Mouse (Mus musculus) erythroblast, embryonic 14.5 days (primary cell): ENCODE measurements around the gene Pdia4. TPM values are rescaled to one million over a fixed set of nuclear protein-coding genes. Genes with fewer than 3 reads are reported as not detected.
"Not testable (repeated sequence)": the region's sequence is repeated elsewhere in the genome, so short reads cannot be mapped to it uniquely, and the experiment has no call there.

Experiments used
- H3K27me3 ChIP-seq: 2 replicates; pipeline ENCODE4 v1.6.1; 2012; ENCODE audit warnings: inconsistent platforms; ENCODE audit not compliant: control insufficient read depth
- H3K36me3 ChIP-seq: 2 replicates; pipeline ENCODE4 v1.6.1; 2012; ENCODE audit warnings: mild to moderate bottlenecking, inconsistent platforms; ENCODE audit not compliant: control insufficient read depth
- H3K4me1 ChIP-seq: 2 replicates; pipeline ENCODE4 v1.6.1; 2012; ENCODE audit warnings: inconsistent platforms; ENCODE audit not compliant: control insufficient read depth
- H3K4me3 ChIP-seq: replicated peaks from 2 replicates; pipeline ENCODE3; 2012; ENCODE audit warnings: moderate library complexity, mild to moderate bottlenecking, inconsistent platforms
- H3K9me3 ChIP-seq: 2 replicates; pipeline ENCODE4 v1.6.1; 2012; ENCODE audit warnings: low read length, inconsistent platforms, mixed read lengths; ENCODE audit not compliant: control insufficient read depth
- GATA1 ChIP-seq: IDR thresholded peaks from 2 replicates; pipeline ENCODE4 v1.6.1; 2012; ENCODE audit warnings: low read length, inconsistent platforms, mixed read lengths
- TAL1 ChIP-seq: IDR thresholded peaks from 3 replicates; pipeline ENCODE4 v1.6.1; 2012; ENCODE audit warnings: low read length, inconsistent platforms, mixed read lengths
- polyA plus RNA-seq: library from polyadenylated mRNA; stranded (reverse); fragments of >175 nt; gene quantifications from 2 replicates; pipeline ENCODE4 v1.2.3, GENCODE M21; 2012

The Pdia4 gene
- polyA plus RNA-seq = 0.02 and 0.07 TPM in 2 replicates

DNA sequence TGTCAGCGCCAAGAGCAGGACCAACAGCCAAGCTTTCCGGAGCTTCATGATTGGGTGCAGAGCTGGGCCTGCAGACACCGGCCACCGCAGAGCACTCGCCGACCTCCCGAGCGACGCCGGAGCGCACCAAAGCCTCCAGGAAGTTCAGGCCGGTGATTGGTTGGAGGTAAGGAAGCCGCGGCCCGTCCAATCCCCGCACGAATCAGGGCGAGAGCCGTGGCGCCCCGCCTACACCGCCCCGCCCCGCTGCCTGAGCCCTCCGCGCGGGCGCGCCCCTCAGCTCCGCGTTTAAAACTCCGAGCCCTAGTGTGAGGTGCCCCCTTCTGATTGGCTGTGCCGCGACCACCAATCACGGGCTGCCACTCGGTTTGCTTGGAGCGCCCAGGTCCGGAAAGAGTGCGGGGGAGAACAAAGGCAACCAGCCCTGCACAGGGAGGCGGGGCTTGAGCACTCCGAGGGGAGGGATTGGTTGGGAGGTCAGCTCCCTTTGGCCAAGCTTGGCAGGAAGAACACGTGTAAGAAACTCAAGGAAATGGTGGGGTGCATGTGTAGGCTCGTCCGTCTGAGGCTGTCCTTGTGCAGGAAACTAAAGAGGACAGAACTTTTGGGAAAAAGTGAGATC lies at the start of gene Pdia4:
Gene Pdia4 (minus strand): TSS at position 174 of the 622 bp plus-strand sequence.
- Histone ChIP-seq H3K4me3 (peak within 1 kb of the TSS; percentile 83), H3K9me3 (no peaks in the 10 kb centered on the region), H3K36me3 (no peaks in the 10 kb centered on the region; the same call in 1 of the 2 replicates), H3K27me3 (no peaks in the 10 kb centered on the region), H3K4me1 (peaks cover 36% of the 10 kb centered on the region)
- TF ChIP-seq GATA1 (no peak), TAL1 (no peak)

DNA sequence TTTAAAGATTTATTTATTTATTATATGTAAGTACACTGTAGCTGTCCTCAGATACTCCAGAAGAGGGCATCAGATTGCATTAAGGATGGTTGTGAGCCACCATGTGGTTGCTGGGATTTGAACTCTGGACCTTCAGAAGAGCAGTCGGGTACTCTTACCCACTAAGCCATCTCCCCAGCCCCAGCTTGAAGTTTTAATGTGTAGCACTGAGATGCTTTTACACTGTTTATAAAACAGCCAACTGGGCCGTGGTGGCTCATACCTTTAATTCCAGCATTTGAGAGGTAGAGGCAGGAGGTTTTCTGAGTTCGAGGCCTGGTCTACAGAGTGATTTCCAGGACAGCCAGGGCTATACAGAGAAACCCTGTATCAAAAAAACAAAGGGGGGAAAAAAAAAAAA lies 44.5 kb upstream of the Pdia4 start:
- H3K36me3 ChIP-seq = peaks cover 11% of the 10 kb centered on the region
- H3K4me1 ChIP-seq, H3K27me3 ChIP-seq, H3K4me3 ChIP-seq, H3K9me3 ChIP-seq: not testable (repeated sequence)

DNA sequence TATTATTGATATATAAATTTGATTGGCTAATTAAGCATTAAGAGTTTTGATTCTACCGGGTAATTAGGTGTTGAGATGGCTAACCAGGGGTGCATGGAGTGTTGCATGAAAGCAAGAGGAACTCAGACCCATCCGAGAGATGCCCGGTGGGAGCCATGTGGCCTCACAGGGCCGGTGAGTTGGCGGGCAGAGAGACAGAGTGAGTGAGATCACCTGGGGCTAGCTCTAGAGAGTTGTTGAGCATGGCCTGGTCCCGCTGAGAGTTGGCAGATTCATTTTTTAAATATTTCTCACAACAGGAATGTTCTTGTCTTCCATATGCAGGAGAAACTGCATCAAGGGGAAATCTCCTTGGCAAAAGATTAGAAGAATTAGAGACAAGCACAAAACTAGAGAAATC lies 44.0 kb upstream of the Pdia4 start:
- Histone ChIP-seq H3K4me1 (no peaks in the 10 kb centered on the region), H3K36me3 (peaks cover 11% of the 10 kb centered on the region), H3K27me3 (no peaks in the 10 kb centered on the region), H3K9me3 (no peaks in the 10 kb centered on the region), H3K4me3 (no peak overlapping the region)
- TF ChIP-seq GATA1 (no peak), TAL1 (no peak)

DNA sequence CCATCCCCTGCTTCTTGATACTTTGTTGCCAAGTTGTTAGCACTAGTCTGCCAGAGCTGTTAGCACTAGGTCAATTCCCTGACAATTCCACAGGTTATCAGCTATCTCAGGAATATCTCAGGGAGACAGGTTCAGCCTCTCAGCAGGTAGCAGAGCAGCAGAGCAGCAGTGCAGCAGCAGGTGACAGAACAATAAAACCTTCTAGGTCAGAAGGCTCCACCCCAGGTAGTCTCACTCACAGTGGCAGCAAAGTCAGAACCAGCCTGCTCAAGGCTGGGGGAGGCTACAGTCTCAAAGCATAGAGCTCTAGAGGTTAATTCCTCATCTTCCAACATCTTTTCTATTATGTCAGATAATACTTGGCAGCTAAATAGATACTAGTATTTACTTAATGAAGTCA lies 32.5 kb upstream of the Pdia4 start:
- Histone ChIP-seq H3K4me1 (peaks cover 9% of the 10 kb centered on the region), H3K27me3 (no peaks in the 10 kb centered on the region), H3K36me3 (peaks cover 3% of the 10 kb centered on the region; the same call in 1 of the 2 replicates), H3K4me3 (no peak overlapping the region), H3K9me3 (no peaks in the 10 kb centered on the region)
- TF ChIP-seq GATA1 = no peak
- no peak for TF ChIP-seq TAL1

DNA sequence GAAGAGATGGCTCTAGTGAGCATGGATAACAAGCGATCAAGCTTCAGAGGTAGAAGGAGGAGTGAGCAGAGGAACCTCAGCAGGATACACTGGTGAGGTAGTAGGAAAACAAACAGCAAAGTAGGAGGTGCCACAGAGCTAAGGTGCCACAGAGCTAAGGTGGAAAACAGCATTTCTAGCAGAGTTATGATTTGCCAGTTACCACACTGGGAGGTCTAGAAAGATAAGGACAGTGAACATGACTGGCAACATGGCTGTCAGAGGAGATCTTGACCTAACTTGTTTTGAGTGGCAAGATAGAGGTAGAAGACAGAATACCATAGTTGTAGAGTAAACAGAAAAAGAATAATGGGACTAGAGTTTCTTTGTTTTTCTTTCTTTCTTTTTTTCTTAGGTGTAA lies 29.1 kb upstream of the Pdia4 start:
- Histone ChIP-seq H3K36me3 (peaks cover 8% of the 10 kb centered on the region), H3K4me3 (no peak overlapping the region), H3K9me3 (no peaks in the 10 kb centered on the region), H3K4me1 (peaks cover 31% of the 10 kb centered on the region), H3K27me3 (no peaks in the 10 kb centered on the region)
- no peak for TF ChIP-seq TAL1
- no peak for TF ChIP-seq GATA1

DNA sequence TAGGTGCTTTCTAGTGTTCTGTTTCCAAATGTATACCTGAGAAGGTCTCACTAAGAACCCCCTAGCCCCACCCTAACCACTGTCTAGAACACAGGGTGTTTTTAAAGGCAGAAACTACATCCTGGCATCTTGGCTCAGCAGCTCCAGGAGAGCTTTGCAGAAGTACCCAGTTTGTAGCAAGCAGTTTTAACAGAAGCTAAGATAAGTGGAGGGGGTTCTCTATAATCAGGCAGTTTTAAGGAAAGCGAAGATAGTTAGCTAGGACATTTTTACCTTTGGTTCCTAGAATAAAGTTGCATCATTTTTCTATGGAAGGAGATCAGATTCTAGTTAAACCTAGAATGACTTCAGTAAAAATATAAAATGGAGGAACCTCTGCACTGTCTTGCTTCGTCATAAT lies 28.6 kb upstream of the Pdia4 start:
- Histone ChIP-seq H3K36me3 (peaks cover 8% of the 10 kb centered on the region), H3K4me1 (peaks cover 33% of the 10 kb centered on the region), H3K27me3 (no peaks in the 10 kb centered on the region), H3K9me3 (no peaks in the 10 kb centered on the region), H3K4me3 (no peak overlapping the region)
- TF ChIP-seq TAL1 (no peak), GATA1 (no peak)

DNA sequence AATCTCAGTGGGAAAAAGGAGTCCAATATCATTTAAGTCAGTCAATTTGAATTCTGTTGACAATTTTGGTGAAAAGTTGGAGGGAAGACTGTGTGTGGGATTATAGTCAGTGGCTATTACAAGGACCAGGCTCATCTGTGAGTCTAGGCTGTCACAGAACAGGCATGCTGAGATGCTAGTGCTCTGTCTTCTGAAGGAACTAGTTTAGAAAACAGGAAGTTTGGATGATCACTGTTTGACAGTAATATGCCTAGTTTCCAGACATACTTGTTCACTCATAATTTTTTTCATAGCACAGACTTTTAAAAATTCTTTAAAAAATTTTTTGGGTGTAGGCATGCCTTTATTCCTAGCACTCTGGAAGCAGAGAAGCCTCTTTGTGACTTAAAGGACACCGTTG lies 27.8 kb upstream of the Pdia4 start:
- no peak overlapping the region for H3K4me3 ChIP-seq
- no peaks in the 10 kb centered on the region for H3K27me3 ChIP-seq
- H3K9me3 ChIP-seq = no peaks in the 10 kb centered on the region
- peaks cover 39% of the 10 kb centered on the region for H3K4me1 ChIP-seq
- TF ChIP-seq TAL1 (no peak), GATA1 (no peak)
- H3K36me3 ChIP-seq = peaks cover 8% of the 10 kb centered on the region

DNA sequence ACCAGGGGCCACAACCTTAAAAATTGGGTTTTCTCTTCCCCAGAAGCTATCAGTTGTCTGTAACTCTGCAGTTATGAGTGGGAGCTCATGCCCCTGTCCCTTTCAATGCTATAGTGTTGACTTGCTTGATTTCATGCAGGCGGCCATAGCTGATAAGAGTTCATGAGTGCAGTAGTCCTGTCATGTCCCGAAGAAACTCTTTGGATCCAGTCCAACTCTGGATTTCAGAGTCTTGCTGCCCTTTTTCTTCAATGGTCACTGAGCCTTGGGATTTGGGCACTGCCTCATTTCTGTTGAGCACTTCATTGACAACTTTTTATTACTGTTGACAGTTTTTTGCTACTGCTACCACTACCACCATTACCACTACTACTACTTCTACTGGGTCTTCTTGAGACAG lies 24.4 kb upstream of the Pdia4 start:
- peaks cover 47% of the 10 kb centered on the region for H3K4me1 ChIP-seq

DNA sequence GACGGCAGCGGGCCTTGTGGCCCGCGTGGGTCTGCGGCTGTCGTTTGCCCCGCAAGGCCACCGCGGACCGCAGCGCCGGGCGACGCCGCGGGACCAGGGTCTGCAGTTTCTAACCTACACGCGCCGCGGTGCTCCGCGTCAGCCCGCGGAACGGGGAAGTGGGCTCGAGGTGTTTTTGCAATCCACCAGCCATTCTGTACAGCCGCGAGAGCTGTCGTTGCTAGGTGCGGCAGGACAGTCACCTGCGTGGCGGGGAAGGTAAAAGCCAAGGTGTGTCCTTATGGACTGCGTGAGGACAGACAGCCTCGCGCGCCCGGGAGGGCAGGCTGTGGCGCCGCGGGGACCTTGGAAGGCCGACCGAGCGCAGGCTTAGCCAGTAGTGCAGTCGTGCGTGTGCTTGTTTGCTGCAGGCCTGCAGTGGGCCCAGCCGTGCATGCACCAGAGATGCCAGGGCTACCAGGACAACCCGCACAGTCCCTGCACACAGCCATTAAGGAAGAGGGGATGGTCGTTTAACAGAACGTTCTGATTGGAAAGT lies 22.8 kb upstream of the Pdia4 start:
- H3K36me3 ChIP-seq = peaks cover 5% of the 10 kb centered on the region
- H3K9me3 ChIP-seq = no peaks in the 10 kb centered on the region
- TF ChIP-seq GATA1 = no peak
- TF ChIP-seq TAL1 = no peak
- no peaks in the 10 kb centered on the region for H3K27me3 ChIP-seq
- H3K4me1 ChIP-seq = peaks cover 39% of the 10 kb centered on the region
- peak overlapping the region; percentile 88 for H3K4me3 ChIP-seq

More for the DNA sequence above, 24.4 kb upstream of the Pdia4 start:
- no peaks in the 10 kb centered on the region for H3K27me3 ChIP-seq
- H3K4me3 ChIP-seq = no peak overlapping the region
- TF ChIP-seq TAL1 (no peak), GATA1 (no peak)
- H3K9me3 ChIP-seq = no peaks in the 10 kb centered on the region
- H3K36me3 ChIP-seq = peaks cover 5% of the 10 kb centered on the region

DNA sequence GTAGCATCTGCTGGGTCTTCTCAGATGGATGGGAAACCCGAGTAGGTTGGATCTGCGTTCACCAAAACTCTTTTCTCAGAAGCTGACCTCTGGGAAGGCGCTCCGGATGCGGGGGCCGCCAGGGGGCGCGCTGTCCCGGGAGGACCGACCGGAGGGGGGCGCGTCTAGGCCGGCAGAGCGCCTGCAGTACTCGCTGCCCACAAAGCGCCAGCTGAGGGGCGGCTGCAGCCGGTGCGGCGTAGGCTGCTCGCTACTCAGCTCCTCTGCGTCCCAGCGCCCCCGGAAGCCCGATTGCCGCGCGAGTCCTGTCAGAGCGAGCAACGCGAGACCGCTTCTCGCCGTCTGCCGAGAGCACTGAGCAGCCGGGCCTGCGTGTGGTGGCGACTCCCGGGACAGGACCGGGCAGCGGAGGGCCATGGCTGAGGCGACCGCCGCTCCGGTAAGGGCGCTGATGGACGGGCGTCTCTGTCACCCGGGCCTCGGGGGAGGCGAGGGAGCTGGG lies 22.3 kb upstream of the Pdia4 start, which contains the start of gene Zfp398:
Gene Zfp398 (plus strand): TSS at position 180 of the 502 bp plus-strand sequence.
- TF ChIP-seq GATA1 (no peak), TAL1 (no peak)
- H3K4me1 ChIP-seq = peaks cover 42% of the 10 kb centered on the region
- H3K27me3 ChIP-seq = no peaks in the 10 kb centered on the region
- peak within 1 kb of the TSS; percentile 88 for H3K4me3 ChIP-seq
- no peaks in the 10 kb centered on the region for H3K9me3 ChIP-seq
- H3K36me3 ChIP-seq = peaks cover 5% of the 10 kb centered on the region
